Mouse (Mus musculus): ENCODE results near the gene Itpr2. TPM values are rescaled to one million over a fixed set of nuclear protein-coding genes. Genes with fewer than 3 reads are reported as not detected.

Gene Itpr2
- total RNA-seq, 1 experiment from 2014 or later: 123 TPM

GRCm38 (mm10) chr6:146396253-146396652 is 105.8 kb downstream of the Itpr2 start:
- ATAC-seq (ENCODE audit: extremely low read depth, insufficient number of reproducible peaks, low FRiP score, poor library complexity, severe bottlenecking): no peak

GRCm38 (mm10) chr6:146395616-146396015 is 106.4 kb downstream of the Itpr2 start:
- ATAC-seq (ENCODE audit: extremely low read depth, insufficient number of reproducible peaks, low FRiP score, poor library complexity, severe bottlenecking): no peak

- ATAC-seq (ENCODE audit: extremely low read depth, insufficient number of reproducible peaks, low FRiP score, poor library complexity, severe bottlenecking): no peak
Observed at GRCm38 (mm10) chr6:146392188-146392587, 109.8 kb downstream of the Itpr2 start.

- ATAC-seq (ENCODE audit: extremely low read depth, insufficient number of reproducible peaks, low FRiP score, poor library complexity, severe bottlenecking): no peak
Observed at GRCm38 (mm10) chr6:146390159-146390558, 111.9 kb downstream of the Itpr2 start.

GRCm38 (mm10) chr6:146388010-146388409 is 114.0 kb downstream of the Itpr2 start:
- ATAC-seq (ENCODE audit: extremely low read depth, insufficient number of reproducible peaks, low FRiP score, poor library complexity, severe bottlenecking): no peak

GRCm38 (mm10) chr6:146387039-146387713 is 114.8 kb downstream of the Itpr2 start:
- ATAC-seq (ENCODE audit: extremely low read depth, insufficient number of reproducible peaks, low FRiP score, poor library complexity, severe bottlenecking): no peak

GRCm38 (mm10) chr6:146379263-146379662 is 122.8 kb downstream of the Itpr2 start:
- no peak for ATAC-seq (ENCODE audit: extremely low read depth, insufficient number of reproducible peaks, low FRiP score, poor library complexity, severe bottlenecking)

GRCm38 (mm10) chr6:146371511-146371910 is 130.5 kb downstream of the Itpr2 start:
- no peak for ATAC-seq (ENCODE audit: extremely low read depth, insufficient number of reproducible peaks, low FRiP score, poor library complexity, severe bottlenecking)

- ATAC-seq (ENCODE audit: extremely low read depth, insufficient number of reproducible peaks, low FRiP score, poor library complexity, severe bottlenecking): no peak
Observed at GRCm38 (mm10) chr6:146366180-146366579, 135.8 kb downstream of the Itpr2 start.

- no peak for ATAC-seq (ENCODE audit: extremely low read depth, insufficient number of reproducible peaks, low FRiP score, poor library complexity, severe bottlenecking)
Observed at GRCm38 (mm10) chr6:146357911-146358310, 144.1 kb downstream of the Itpr2 start.

- ATAC-seq (ENCODE audit: extremely low read depth, insufficient number of reproducible peaks, low FRiP score, poor library complexity, severe bottlenecking): no peak
Observed at GRCm38 (mm10) chr6:146352258-146352805, 149.7 kb downstream of the Itpr2 start.

GRCm38 (mm10) chr6:146351816-146352215 is 150.2 kb downstream of the Itpr2 start:
- no peak for ATAC-seq (ENCODE audit: extremely low read depth, insufficient number of reproducible peaks, low FRiP score, poor library complexity, severe bottlenecking)

GRCm38 (mm10) chr6:146347568-146347967 is 154.5 kb downstream of the Itpr2 start:
- no peak for ATAC-seq (ENCODE audit: extremely low read depth, insufficient number of reproducible peaks, low FRiP score, poor library complexity, severe bottlenecking)

GRCm38 (mm10) chr6:146346545-146347195 is 155.4 kb downstream of the Itpr2 start:
- no peak for ATAC-seq (ENCODE audit: extremely low read depth, insufficient number of reproducible peaks, low FRiP score, poor library complexity, severe bottlenecking)

- ATAC-seq (ENCODE audit: extremely low read depth, insufficient number of reproducible peaks, low FRiP score, poor library complexity, severe bottlenecking): peak; percentile 26; the same call in 1 of the 2 replicates
Observed at GRCm38 (mm10) chr6:146344732-146345131, 157.3 kb downstream of the Itpr2 start.

- ATAC-seq (ENCODE audit: extremely low read depth, insufficient number of reproducible peaks, low FRiP score, poor library complexity, severe bottlenecking): no peak
Observed at GRCm38 (mm10) chr6:146343671-146344384, 158.2 kb downstream of the Itpr2 start.

- no peak for ATAC-seq (ENCODE audit: extremely low read depth, insufficient number of reproducible peaks, low FRiP score, poor library complexity, severe bottlenecking)
Observed at GRCm38 (mm10) chr6:146342995-146343394, 159.0 kb downstream of the Itpr2 start.

GRCm38 (mm10) chr6:146341934-146342333 is 160.1 kb downstream of the Itpr2 start:
- ATAC-seq (ENCODE audit: extremely low read depth, insufficient number of reproducible peaks, low FRiP score, poor library complexity, severe bottlenecking): no peak

GRCm38 (mm10) chr6:146341413-146341812 is 160.6 kb downstream of the Itpr2 start:
- ATAC-seq (ENCODE audit: extremely low read depth, insufficient number of reproducible peaks, low FRiP score, poor library complexity, severe bottlenecking): no peak

GRCm38 (mm10) chr6:146340951-146341350 is 161.1 kb downstream of the Itpr2 start:
- ATAC-seq (ENCODE audit: extremely low read depth, insufficient number of reproducible peaks, low FRiP score, poor library complexity, severe bottlenecking): no peak

Data from neutrophil, adult 5-6 weeks (primary cell).